Mouse (Mus musculus) neural tube, embryonic 13.5 days (tissue): ENCODE data around the gene BC048679. TPM values are rescaled to one million over a fixed set of nuclear protein-coding genes. Genes with fewer than 3 reads are reported as not detected.
A peak's percentile ranks its signal among the peaks of the same experiment; 100 is the strongest.
"Not testable (repeated sequence)": the region's sequence is repeated elsewhere in the genome, so short reads cannot be mapped to it uniquely, and the experiment has no call there.

Source experiments
- ATAC-seq: fragments of 200-750 bp; cut with Nextera tagmentation; 2 replicates; pipeline ENCODE4 v1.8.0; 2017; ENCODE audit warnings: low read depth, mild to moderate bottlenecking, moderate TSS enrichment, moderate library complexity
- H3K27ac ChIP-seq: fragments of 300-500 bp; sonication (generic); replicated peaks from 2 replicates; pipeline ENCODE4 v1.5.1; 2015; ENCODE audit warnings: moderate library complexity, mild to moderate bottlenecking, inconsistent platforms
- H3K27me3 ChIP-seq: fragments of 300-500 bp; sonication (generic); 2 replicates; pipeline ENCODE4 v1.6.1; 2015; ENCODE audit warnings: mild to moderate bottlenecking, inconsistent platforms
- H3K36me3 ChIP-seq: fragments of 300-500 bp; sonication (generic); 2 replicates; pipeline ENCODE4 v1.6.1; 2015; ENCODE audit warnings: mild to moderate bottlenecking, inconsistent platforms
- H3K4me1 ChIP-seq: fragments of 300-500 bp; sonication (generic); replicated peaks from 2 replicates; pipeline ENCODE4 v1.6.1; 2015; ENCODE audit warnings: inconsistent platforms
- H3K4me2 ChIP-seq: fragments of 300-500 bp; sonication (generic); 2 replicates; pipeline ENCODE4 v1.6.1; 2015; ENCODE audit warnings: inconsistent platforms, mild to moderate bottlenecking, moderate library complexity
- H3K4me3 ChIP-seq: fragments of 300-500 bp; sonication (generic); 2 replicates; pipeline ENCODE4 v1.5.1; 2015; ENCODE audit warnings: mild to moderate bottlenecking, inconsistent platforms
- H3K9ac ChIP-seq: fragments of 300-500 bp; sonication (generic); 2 replicates; pipeline ENCODE4 v1.6.1; 2015; ENCODE audit warnings: moderate library complexity, mild to moderate bottlenecking, inconsistent platforms
- H3K9me3 ChIP-seq: fragments of 300-500 bp; sonication (generic); 2 replicates; pipeline ENCODE4 v1.6.1; 2016; ENCODE audit warnings: inconsistent platforms
- WGBS: fragments of 180-500 bp; shearing (Covaris S2); methylation state at CpG from one replicate; pipeline ENCODE4 v1.1.7; 2015; 5-methylcytosine and 5-hydroxymethylcytosine counted together
- polyA plus RNA-seq: library from polyadenylated mRNA; unstranded; fragments of >200 nt; fragmentation: Nextera tagmentation; extraction: Ambion mirVana; gene quantifications from 2 replicates; pipeline ENCODE4 v1.2.1, GENCODE M21; 2015

BC048679 gene
- polyA plus RNA-seq, 1 experiment from 2014 or later = not detected

DNA sequence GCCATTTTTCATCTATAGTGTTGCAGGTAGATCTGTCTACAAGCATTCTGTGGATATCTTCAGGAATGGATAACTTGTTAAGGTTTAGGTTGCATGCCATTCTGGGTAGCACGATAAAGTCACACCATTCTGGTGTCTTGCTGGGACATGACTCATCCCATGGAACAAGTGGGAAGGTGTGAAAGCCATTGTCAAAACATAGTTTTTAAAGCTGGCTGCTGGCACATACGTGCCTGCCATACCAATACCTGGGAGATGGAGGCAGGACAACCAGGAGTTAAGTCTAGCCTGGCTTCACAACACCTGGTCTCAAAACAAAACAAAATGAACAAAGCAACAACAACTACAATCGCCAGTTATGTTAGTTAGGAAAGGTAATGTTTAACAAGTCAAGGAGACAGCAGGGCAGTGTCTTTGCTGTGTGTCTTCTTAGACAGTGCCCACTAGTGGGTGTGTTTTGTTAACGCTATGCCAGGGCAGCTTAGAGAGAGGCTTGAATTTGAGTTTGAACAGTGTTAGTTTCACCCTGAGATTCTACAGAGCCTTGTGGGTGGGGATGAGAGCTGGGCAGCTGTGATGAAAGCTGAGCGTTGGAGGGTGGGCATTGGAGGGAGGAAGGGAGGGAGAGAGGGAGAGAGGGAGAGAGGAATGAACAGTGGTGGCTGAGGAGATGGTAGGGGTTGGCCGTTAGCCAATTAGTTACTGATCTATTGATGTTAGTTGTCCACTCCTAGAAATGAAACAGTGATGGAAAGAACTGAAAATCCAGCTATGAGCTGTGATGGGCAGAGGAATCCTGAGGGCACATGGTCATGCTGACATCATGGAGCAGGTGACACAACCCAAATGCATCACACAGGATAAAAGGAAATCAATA lies 18.3 kb upstream of the BC048679 start:
- Histone ChIP-seq H3K4me3 (no peak overlapping the region), H3K4me2 (no peak overlapping the region), H3K27ac (no peak overlapping the region), H3K9me3 (no peaks in the 10 kb centered on the region), H3K27me3 (no peaks in the 10 kb centered on the region), H3K4me1 (no peaks in the 10 kb centered on the region), H3K9ac (no peak overlapping the region), H3K36me3 (no peaks in the 10 kb centered on the region)
- 70% methylated on average over 6 of the region's 6 CpGs for WGBS
- ATAC-seq = no peak

GRCm38 (mm10) chr7:81514906-81515590 lies 17.0 kb upstream of the BC048679 start:
- Histone ChIP-seq H3K36me3 (no peaks in the 10 kb centered on the region), H3K4me3 (no peak overlapping the region), H3K9ac (no peak overlapping the region), H3K27ac (no peak overlapping the region), H3K9me3 (no peaks in the 10 kb centered on the region), H3K4me2 (no peak overlapping the region), H3K4me1 (no peaks in the 10 kb centered on the region), H3K27me3 (no peaks in the 10 kb centered on the region)
- ATAC-seq = no peak
- 67% methylated on average over 13 of the region's 13 CpGs for WGBS

DNA sequence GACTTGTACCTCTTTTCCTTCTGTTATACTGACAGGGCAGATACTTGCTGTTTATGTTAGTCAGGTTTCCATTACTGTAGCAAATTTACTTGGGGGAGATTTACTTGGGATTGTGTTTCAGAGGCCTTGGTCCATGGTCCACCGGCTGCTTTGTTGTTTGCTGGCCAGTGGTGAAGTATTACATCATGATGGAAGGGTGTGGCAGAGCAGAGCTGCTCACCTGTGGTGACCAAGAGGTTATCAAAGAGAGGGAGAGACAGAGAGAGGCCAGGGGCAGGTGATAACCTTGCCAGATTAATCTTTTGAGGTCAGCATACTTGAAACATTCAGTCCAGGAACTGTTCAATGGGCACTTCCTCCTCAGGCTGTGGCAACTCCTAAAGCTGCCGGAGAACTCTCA lies 3.0 kb upstream of the BC048679 start:
- no peaks in the 10 kb centered on the region for H3K36me3 ChIP-seq
- ATAC-seq = no peak
- H3K4me1 ChIP-seq = no peaks in the 10 kb centered on the region
- no peak overlapping the region for H3K9ac ChIP-seq
- H3K27ac ChIP-seq = no peak overlapping the region
- no peaks in the 10 kb centered on the region for H3K9me3 ChIP-seq
- H3K4me2 ChIP-seq = no peak overlapping the region
- no peak overlapping the region for H3K4me3 ChIP-seq
- 82% methylated on average over 2 of the region's 2 CpGs for WGBS
- no peaks in the 10 kb centered on the region for H3K27me3 ChIP-seq

- H3K36me3 ChIP-seq = no peaks in the 10 kb centered on the region
- no peak overlapping the region for H3K9ac ChIP-seq
- peaks cover 14% of the 10 kb centered on the region for H3K4me1 ChIP-seq
- peaks cover 4% of the 10 kb centered on the region; the same call in 1 of the 2 replicates for H3K27me3 ChIP-seq
- H3K9me3 ChIP-seq = no peaks in the 10 kb centered on the region
- no peak overlapping the region for H3K4me2 ChIP-seq
- no peak overlapping the region for H3K4me3 ChIP-seq
- no peak for ATAC-seq
- H3K27ac ChIP-seq = no peak overlapping the region
- WGBS = 10% methylated on average over 6 of the region's 6 CpGs
Observed at GRCm38 (mm10) chr7:81497171-81497570, 910 bp downstream of the BC048679 start.

DNA sequence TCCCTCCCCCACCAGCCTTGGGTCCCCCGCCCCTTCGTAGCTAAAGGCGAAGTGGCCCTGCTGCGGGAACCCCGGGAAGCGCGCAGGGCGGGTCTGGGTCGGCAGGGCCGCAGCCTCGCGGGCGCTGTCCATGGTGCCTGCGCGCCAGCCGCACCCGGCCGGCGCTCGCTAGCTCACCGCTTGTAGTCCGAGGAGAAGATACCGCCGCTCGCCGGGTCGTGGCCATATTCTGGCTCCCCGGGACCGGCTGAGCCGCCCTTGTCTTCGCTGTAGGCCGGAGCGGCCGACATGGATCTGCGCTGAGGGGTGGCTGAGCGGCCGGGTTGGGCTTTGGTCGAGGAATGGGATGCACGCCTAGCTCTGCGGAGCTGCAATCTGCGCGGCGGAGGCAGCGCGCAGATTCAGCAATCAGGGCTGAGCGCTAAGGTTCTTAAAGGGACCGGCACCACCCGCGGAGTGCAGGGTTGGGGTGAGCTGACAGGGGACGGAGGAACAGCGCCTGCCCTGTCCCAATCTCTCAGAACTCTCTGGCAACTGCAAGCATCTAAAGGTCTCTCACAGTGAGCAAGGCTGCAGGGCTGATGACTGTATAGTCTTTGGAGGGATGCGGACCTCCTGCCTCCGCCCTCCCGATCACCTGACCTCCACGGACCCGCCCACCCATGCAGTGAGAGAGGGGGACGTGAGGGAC lies 4.6 kb downstream of the BC048679 start, which contains the start of gene Ap3b2:
Gene Ap3b2, minus strand, starts transcription at position 595 of the 691 bp plus-strand sequence.
- Histone ChIP-seq H3K4me2 (peak within 1 kb of the TSS; percentile 74), H3K4me3 (peak within 1 kb of the TSS; percentile 82), H3K9ac (peak within 1 kb of the TSS; percentile 95), H3K27me3 (peaks cover 4% of the 10 kb centered on the region; the same call in 1 of the 2 replicates), H3K36me3 (no peaks in the 10 kb centered on the region), H3K27ac (peak within 1 kb of the TSS; percentile 99), H3K4me1 (peaks cover 37% of the 10 kb centered on the region), H3K9me3 (no peaks in the 10 kb centered on the region)
- ATAC-seq = peak; percentile 96
- WGBS = under 1% methylated on average over 57 of the region's 57 CpGs

DNA sequence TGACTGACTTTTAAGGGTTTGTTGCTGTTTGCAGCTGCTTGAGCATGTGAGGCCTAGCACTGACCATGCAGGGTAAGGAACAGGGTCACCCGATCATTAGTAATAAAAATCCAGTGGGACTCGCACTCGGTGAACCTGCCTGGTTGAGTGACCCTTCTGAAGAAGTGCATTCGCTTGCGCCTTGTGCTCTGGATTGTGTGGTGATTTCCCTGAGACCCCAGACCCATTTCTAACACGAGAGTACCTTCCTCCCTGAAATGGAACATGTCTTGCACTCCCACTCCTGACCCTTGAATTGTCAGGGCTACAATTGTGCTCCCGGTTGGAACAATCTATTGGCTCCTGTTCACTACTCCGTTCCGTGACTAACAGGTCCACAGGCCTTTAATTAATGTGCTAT lies 5.5 kb downstream of the BC048679 start:
- Histone ChIP-seq H3K9ac (peak overlapping the region; percentile 95), H3K4me2 (peak overlapping the region; percentile 74), H3K27ac (peak overlapping the region; percentile 99), H3K36me3 (no peaks in the 10 kb centered on the region), H3K27me3 (peaks cover 4% of the 10 kb centered on the region; the same call in 1 of the 2 replicates), H3K9me3 (no peaks in the 10 kb centered on the region), H3K4me3 (peak overlapping the region; percentile 82), H3K4me1 (peaks cover 38% of the 10 kb centered on the region)
- ATAC-seq = no peak
- 34% methylated on average over 9 of the region's 9 CpGs for WGBS

DNA sequence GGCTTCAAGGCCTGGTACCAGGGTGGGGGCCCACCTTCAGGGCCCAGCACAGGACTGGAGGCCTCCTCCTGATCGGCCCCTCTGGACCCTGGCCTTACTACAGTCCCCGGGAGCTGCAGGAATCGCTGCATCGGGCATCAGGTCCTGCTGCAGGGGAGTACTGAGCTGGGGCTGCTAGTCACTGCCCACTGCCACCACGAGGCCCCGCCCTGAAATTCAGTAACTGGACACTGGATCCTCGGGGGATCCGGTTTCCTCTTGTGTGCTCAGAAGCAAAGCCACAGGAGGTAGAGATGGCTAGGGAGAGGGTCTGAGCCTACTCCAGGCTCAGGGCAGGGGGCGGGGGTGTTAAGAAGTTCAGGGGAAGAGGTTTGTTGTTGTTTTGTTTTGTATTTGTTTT lies 8.4 kb downstream of the BC048679 start:
- Histone ChIP-seq H3K9ac (peak overlapping the region; percentile 43), H3K4me1 (peaks cover 38% of the 10 kb centered on the region), H3K9me3 (no peaks in the 10 kb centered on the region), H3K4me2 (no peak overlapping the region), H3K4me3 (no peak overlapping the region), H3K36me3 (peaks cover 4% of the 10 kb centered on the region), H3K27ac (no peak overlapping the region), H3K27me3 (no peaks in the 10 kb centered on the region)
- no peak for ATAC-seq
- WGBS = 9% methylated on average over 9 of the region's 9 CpGs

DNA sequence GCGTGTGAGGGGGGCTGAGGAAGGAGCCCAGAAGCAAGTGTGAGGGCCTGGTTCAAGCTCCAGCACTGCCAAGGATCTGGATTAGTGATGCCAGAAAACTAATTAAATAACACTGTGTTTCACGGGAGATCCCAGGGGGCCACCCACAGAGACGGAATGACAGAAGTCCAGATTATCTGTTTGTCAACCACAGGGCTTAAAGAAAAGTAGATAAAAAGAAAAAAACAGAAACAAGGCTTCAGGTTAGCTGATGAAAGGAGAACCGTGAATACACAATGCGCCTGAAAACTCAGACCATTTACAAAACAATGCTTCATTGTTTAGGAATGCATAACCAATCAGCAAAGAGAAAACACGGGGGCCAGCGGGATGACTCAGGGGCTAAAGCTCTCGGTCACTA lies 17.3 kb downstream of the BC048679 start:
- H3K27me3 ChIP-seq = peaks cover 23% of the 10 kb centered on the region
- no peaks in the 10 kb centered on the region for H3K9me3 ChIP-seq
- WGBS = 6% methylated on average over 8 of the region's 8 CpGs
- no peak overlapping the region for H3K9ac ChIP-seq
- no peak overlapping the region for H3K4me3 ChIP-seq
- no peak overlapping the region for H3K4me2 ChIP-seq
- no peak for ATAC-seq
- peaks cover 56% of the 10 kb centered on the region for H3K36me3 ChIP-seq
- H3K27ac ChIP-seq = no peak overlapping the region
- 0 out of 2 replicates have a peak, but pooled peaks cover 8% of the 10 kb centered on the region for H3K4me1 ChIP-seq

DNA sequence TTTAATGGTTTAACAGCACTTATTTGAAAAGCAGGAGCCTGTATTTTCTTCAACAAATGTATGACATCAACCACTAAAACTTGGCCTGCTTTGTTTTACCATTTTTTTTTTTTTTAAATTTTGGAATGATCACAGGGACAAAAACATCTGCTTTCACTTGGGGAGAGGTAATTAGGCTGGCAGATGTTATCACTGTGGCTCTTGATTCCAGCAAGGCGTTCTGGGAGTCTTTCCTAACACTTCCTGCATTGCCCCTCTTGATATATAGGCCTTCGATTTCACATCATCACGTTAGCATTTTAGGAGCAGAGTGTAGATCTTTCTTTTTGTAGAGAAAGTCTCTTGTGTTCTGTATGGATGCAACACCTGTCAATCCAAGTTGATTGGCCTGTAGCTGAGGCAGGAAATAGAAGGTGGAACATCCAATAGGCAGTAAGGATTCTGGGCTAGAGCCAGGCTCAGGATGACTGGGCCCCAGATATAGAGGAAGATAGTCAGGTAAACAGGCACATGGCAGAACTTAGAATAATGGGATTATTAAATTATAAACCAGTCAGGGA lies 18.5 kb downstream of the BC048679 start:
- Histone ChIP-seq H3K36me3 (peaks cover 63% of the 10 kb centered on the region), H3K4me3 (no peak overlapping the region), H3K9me3 (no peaks in the 10 kb centered on the region), H3K4me2 (no peak overlapping the region), H3K27me3 (peaks cover 23% of the 10 kb centered on the region), H3K27ac (no peak overlapping the region), H3K4me1 (0 out of 2 replicates have a peak, but pooled peaks cover 8% of the 10 kb centered on the region), H3K9ac (no peak overlapping the region)
- 69% methylated on average over 3 of the region's 3 CpGs for WGBS
- no peak for ATAC-seq

- ATAC-seq, H3K4me2 ChIP-seq, H3K27ac ChIP-seq, H3K9me3 ChIP-seq, H3K4me3 ChIP-seq, H3K4me1 ChIP-seq, H3K9ac ChIP-seq: not testable (repeated sequence)
- Histone ChIP-seq H3K27me3 (peaks cover 23% of the 10 kb centered on the region), H3K36me3 (peaks cover 63% of the 10 kb centered on the region)
Observed at GRCm38 (mm10) chr7:81478261-81478660, 19.8 kb downstream of the BC048679 start.

DNA sequence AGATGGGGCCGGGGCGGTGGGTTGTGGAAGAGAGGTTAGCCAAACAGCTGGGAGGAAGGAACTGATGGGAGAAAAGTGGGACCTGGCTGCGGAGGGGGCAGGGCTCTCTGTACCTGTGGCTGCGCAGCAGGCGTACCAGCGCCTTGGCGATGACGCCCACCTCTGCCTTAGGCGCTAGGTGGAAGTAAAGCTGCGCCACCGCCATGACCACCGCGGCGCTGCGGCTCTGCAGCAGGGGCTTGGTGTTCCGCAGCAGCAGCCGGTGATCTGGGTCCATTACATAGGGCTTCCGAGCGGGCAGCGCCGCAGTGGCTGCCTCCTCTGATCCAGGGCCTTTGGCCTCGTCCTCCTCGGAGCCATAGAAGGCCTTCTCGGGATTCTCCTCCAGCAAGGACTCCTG lies 21.2 kb downstream of the BC048679 start:
- Histone ChIP-seq H3K4me2 (0 out of 2 replicates have a peak overlapping the region, but pooled peaks have one; percentile 7), H3K4me1 (0 out of 2 replicates have a peak, but pooled peaks cover 8% of the 10 kb centered on the region), H3K9me3 (no peaks in the 10 kb centered on the region), H3K27me3 (peaks cover 23% of the 10 kb centered on the region), H3K36me3 (peaks cover 66% of the 10 kb centered on the region), H3K9ac (no peak overlapping the region), H3K27ac (no peak overlapping the region), H3K4me3 (no peak overlapping the region)
- peak; percentile 58 for ATAC-seq
- 6% methylated on average over 24 of the region's 24 CpGs for WGBS
